Mouse (Mus musculus) 416B (cell line): ENCODE measurements at regions not wholly inside any gene's neighbourhood (a gene's known extent, or its start where the extent isn't known, plus 50 kb on each side); places are given as distances from the start of the nearest gene placed in this dataset.

Experiments used
- DNase-seq: peaks from one replicate; pipeline ENCODE4 v3.0.0; 2011; ENCODE audit warnings: low read depth

DNA sequence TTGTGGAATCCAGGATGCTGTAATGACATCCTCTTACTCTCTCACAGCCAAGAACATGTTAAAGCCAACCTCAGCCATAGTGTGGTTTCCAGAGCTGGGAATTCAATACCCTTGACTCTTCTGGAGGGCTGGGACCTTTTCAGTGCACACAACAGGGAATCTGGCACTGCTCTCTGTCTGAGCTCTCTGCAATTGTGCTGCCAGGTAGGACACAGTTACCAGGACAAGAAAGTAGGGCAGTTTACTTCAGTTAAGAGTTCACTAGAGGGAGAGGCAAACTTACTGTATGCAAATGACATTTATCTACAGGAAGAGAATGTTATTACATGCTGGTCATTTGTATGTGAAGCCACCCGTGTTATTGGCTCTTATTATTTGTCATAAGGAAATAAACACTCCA, 197.6 kb downstream of the Arl4a start:
- DNase-seq = no peak

DNA sequence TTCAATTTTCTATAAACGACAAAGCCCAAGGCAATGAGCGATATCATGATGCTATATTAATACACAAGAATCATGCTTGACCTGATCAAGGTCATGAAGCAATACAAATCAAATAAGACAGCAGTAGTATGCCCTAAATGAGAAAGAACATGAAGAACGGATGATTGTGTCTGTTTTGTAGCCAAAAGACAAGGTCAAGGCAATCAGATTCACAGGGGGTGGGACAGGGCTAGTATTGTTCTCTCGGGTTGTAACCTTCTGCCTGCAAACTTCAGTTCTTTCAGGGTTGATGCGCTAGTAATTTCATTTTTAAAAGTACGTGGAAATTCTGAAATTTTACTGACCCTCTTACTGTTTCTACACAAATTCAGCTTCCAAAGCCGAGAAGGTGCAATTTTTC, 206.7 kb downstream of the Arl4a start:
- DNase-seq = no peak

GRCm38 (mm10) chr12:39830530-39830929, 207.3 kb downstream of the Arl4a start:
- no peak for DNase-seq

- no peak for DNase-seq
Observed at GRCm38 (mm10) chr12:39822671-39823070, 215.2 kb downstream of the Arl4a start.

GRCm38 (mm10) chr12:39801536-39801935, 236.3 kb downstream of the Arl4a start:
- DNase-seq = no peak

- DNase-seq = no peak
Observed at GRCm38 (mm10) chr12:39797843-39798242, 240.0 kb downstream of the Arl4a start.

DNA sequence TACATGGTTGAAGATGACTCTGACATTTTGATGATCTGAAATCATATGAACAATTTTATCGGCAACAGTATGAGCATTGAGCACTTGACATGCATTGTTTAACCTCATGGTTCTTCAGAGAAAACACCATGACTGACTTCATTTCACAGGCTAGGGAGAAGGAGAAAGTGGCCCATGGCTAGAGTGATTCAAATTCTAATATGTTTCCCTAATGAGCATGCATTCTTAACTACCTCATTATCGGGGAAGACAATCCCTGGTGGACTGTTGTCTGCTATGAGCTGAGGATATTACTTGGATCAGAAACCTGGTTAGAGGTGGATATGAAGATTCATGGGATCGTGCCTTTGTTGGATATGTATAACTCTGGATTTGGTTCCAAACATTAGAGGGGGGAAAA, 240.9 kb downstream of the Arl4a start:
- no peak for DNase-seq

GRCm38 (mm10) chr12:39785026-39785425, 252.8 kb downstream of the Arl4a start:
- no peak for DNase-seq

DNA sequence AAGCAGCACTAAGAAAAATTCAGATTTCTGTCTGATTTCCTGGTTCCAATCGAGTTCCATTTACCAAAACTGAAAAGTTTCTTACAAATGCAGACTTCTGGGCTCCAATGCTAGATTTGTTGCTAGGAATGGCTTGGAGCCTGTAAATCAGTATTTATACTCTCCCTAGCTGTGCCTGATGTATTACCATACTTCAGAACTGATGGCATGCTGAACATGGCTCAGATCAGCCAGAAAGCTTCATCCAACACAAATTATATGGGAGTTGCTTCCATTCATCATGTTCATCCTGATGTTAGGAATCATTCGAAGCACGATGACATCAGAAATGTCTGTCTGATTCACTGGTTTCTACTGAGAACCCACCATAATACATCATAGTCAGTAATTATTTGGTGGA, 253.3 kb downstream of the Arl4a start:
- DNase-seq = no peak

GRCm38 (mm10) chr12:39776173-39776572, 261.7 kb downstream of the Arl4a start:
- DNase-seq = peak; percentile 26

GRCm38 (mm10) chr12:39766988-39767387, 270.8 kb downstream of the Arl4a start:
- DNase-seq = no peak

DNA sequence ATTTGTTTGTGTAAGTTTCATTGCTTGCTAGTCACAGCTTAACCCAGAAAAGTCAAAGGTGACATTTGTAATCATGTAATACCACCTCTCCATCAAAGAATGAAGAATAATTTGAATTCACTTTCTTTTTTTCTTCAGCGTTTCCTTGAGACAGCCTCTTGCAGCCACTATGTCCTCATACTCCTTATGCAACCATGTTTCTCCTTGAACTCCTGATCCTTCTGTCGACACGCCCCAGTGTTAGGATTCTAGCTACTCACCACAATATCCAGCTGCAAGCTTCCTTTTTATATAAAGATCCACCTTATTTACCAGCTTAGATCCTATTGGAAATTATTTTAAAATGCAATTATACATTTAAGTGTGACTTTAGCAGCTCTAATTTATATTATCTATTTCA, 274.3 kb downstream of the Arl4a start:
- no peak for DNase-seq

DNA sequence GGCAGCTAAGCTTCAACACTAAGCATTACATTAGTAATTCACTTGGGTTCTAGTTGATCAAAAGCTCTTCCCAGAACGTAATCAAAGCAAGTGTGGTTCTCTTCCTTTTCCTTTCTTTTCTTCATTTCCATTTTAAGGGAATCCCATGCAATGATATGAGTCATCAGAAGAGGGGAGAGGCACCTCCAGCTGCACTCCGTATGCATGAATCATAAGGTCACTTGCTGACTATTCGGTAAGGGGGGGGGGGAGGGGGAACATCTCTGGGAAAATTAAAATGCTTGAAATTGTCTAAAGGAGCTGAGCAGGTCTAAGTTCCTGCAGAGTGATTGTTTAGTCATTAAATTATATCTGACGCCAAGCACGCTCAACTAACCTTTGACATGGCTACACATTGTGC, 275.9 kb downstream of the Arl4a start:
- no peak for DNase-seq

DNA sequence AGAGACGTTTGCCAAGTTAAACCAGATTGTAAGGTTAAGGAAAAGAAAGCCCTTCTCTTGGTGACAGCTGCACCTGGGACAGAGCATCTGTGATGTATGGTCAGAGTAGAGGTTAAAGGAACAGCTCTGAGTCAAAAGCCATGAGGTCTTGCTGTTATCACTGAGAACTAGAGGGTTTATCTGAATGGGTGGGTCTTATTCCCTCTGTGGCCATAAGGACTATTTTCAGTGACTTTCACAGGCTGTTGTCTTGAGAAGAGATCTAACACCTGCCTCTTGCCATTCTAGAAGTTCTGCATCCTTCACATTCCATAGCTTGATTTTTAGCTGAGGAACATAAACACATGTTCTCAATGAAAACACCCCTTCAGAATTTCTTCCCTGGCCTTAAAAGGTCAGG, 276.5 kb downstream of the Arl4a start:
- no peak for DNase-seq

DNA sequence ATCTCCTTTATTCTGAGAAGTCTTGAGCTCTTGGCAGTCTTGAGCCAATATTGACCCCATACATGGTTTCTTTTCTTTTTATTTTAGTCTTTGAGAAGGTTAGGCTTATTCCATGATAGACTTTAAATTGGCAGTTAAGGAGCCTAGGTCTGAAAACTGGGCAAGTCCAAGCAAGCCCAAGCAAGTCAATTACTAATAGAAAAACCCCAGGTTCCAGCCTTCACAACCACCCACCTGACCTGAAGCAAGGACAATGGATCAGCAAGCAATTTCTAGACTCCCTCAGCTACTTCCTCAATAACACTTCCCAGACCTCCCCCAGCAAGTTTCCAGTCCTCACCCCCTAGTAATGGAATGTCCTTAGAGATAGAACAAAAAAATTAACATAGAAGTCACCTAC, 279.9 kb downstream of the Arl4a start:
- no peak for DNase-seq

GRCm38 (mm10) chr12:39751850-39752249, 286.0 kb downstream of the Arl4a start:
- DNase-seq = no peak

DNA sequence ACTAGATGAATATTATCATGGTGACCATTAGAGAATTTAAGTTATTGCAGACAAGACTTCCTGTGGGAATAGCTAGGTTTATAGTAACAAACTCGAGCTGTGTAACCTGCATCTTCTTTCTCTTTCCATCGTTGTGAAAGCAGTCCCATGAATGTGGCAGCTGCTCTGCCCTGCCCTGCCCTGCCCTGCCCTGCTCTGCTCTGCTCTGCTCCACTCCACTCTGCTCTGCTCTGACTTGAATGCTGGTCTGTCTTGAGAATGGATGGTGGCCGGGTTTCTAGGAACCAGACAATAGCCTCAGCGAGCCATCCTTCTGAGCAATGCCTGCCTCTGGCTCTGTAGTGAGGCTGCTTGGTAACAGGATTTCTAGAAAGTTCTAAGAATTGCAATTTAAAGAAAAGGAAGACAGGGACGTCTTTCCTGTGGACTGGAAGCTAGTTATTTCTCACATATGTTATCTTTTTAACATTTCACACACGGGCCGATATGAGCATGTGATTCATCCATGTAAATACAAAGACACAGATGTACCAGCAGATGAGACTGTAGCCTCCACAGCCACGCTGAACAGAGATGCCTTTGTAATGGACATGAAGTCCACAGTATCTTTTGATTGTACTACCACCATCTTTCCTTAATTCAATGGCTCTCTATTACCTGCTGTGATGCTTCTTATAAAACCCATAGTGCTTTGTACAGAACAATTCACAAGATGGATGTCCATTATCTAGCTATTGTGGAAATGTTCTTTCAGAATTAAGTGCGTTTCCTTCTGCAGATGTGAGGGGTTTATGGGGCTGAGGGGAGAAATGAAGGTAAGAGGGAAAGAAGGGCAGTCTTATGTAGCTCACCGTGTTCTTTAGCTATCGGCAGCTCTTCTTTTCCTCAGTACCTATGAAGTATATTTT, 295.4 kb downstream of the Arl4a start:
- DNase-seq = no peak

- DNase-seq = no peak
Observed at GRCm38 (mm10) chr12:39741051-39741847, 296.6 kb downstream of the Arl4a start.

DNA sequence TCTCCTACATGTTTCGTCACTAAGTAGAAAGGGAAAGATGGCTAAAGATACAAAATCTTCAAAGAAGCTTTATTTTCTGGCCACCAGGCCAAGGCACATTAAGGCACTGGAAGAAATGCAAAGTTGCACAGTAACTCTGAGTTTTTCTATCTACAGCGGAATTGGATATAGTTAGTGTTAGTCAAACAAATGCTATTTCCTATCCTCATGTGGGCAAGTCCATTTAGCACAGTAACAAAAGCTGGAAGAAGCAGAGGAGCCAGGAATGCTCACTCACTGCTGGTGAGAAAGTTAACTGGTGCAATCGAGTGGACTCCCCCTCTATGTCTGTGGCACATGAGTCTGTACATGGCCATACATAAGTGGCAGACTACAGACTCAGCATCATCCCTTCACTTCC, 300.9 kb downstream of the Arl4a start:
- no peak for DNase-seq

DNA sequence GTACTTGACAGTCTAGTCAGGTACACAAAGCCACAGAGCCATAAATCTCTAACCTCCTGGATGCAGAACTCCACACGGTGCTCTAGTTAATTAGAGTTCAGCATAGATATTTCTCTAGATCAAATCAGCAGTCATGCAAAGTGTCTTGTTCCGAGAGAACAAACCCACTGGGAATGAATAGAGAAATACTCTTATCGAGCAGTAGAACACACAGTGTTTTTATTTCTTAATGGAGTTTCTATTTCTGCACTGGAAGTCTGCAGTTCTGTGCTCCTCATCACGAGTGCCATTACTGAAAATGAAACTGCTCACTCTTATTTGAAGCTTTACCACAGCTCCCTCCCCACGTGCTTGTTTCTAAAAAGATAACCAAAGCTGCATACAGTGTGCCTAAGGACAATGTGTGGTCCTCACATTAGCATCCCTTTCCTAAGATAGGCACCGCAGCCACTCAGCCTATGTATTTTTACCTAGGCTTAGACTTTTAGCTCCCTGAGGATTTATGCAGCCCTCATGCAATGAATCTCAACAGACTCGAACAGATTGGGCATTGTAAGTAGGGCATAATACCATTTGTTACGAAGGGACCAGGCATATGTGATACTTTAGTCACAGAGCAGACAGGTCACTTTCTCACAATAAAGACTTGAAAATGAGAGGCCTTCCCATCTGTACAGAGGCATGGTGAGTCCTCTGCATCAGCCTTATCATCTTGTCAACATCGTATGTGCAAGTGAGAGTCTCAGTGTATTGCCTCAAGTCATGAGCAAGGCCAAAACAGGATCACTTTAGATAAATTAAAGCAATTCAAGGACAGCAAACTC, 301.5 kb downstream of the Arl4a start:
- DNase-seq = no peak

GRCm38 (mm10) chr12:39734176-39734575, 303.6 kb downstream of the Arl4a start:
- DNase-seq = no peak

DNA sequence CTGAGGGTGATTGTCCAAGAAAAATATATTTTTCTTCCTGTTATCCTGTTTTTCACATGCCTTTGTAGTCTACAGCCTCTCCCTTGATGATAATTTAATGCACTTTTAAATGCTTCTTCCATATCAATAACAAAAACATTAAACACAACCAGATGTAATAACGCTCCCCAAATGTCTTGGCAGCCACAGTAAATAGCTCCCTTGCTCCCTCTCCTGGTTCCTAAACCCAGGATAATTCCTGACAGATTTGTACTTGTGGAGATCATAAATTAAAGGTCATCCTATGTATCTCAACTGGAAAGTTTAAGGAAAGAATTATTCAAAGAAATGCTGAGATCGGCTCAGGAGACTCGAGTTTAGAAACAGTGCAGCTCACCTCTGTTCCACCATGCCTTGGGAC, 306.6 kb downstream of the Arl4a start:
- no peak for DNase-seq
